Mouse (Mus musculus): ENCODE results near the gene Gpha2. TPM values are rescaled to one million over a fixed set of nuclear protein-coding genes. Genes with fewer than 3 reads are reported as not detected.
A peak's percentile ranks its signal among the peaks of the same experiment; 100 is the strongest.

Gene Gpha2
- polyA plus RNA-seq (2015; fragmentation: Nextera tagmentation; extraction: Ambion mirVana): 3.3 and 3.8 TPM in 2 replicates

GRCm38 (mm10) chr19:6226135-6226534, at the start of gene Gpha2:
Gene Gpha2, plus strand, starts transcription at chr19:6226380.
- 5% methylated on average over 2 of the region's 2 CpGs for WGBS
- H3K27ac ChIP-seq: peak within 1 kb of the TSS; percentile 40; the same call in 1 of the 2 replicates
- H3K4me3 ChIP-seq: no peak within 1 kb of the TSS
- ATAC-seq (ENCODE audit: insufficient number of reproducible peaks, insufficient read depth, low FRiP score, low TSS enrichment, low read depth): no peak
- H3K27me3 ChIP-seq: no peaks in the 10 kb centered on the region
- peaks cover 25% of the 10 kb centered on the region for H3K4me1 ChIP-seq
- no peaks in the 10 kb centered on the region for H3K9me3 ChIP-seq
- H3K9ac ChIP-seq: 0 out of 2 replicates have a peak within 1 kb of the TSS, but pooled peaks have one; percentile 22
- peaks cover 41% of the 10 kb centered on the region for H3K36me3 ChIP-seq
- H3K4me2 ChIP-seq: no peak within 1 kb of the TSS

GRCm38 (mm10) chr19:6178775-6179174, 47.4 kb upstream of the Gpha2 start:
- H3K27me3 ChIP-seq: no peaks in the 10 kb centered on the region
- ATAC-seq (ENCODE audit: insufficient number of reproducible peaks, insufficient read depth, low FRiP score, low TSS enrichment, low read depth): no peak
- H3K4me1 ChIP-seq: no peaks in the 10 kb centered on the region
- no peaks in the 10 kb centered on the region for H3K36me3 ChIP-seq
- no peak overlapping the region for H3K27ac ChIP-seq
- no peaks in the 10 kb centered on the region for H3K9me3 ChIP-seq
- no peak overlapping the region for H3K9ac ChIP-seq
- H3K4me3 ChIP-seq: no peak overlapping the region
- WGBS: 85% methylated on average over 6 of the region's 6 CpGs
- no peak overlapping the region for H3K4me2 ChIP-seq

DNA sequence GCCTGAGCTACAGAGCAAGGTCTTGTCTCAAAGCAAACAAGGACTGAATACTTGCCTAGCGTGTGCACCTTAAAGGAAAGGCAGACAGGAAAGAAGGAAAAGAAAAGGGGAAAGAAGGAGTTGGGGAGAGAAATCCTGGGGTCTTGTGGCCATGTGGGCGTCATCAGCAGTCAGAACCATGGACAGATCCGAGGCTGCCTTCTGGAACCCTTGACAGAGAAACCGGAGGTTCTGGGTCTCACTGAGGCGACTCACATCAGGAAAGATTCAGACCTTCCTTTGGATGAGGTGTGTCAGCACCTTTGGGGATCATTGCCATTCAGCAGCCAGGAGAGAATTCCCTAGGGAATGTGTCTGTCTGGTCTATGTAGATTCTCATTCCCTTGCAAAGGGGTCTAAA, 44.6 kb upstream of the Gpha2 start:
- ATAC-seq (ENCODE audit: insufficient number of reproducible peaks, insufficient read depth, low FRiP score, low TSS enrichment, low read depth): no peak
- H3K27ac ChIP-seq: no peak overlapping the region
- H3K4me1 ChIP-seq: no peaks in the 10 kb centered on the region
- 16% methylated on average over 5 of the region's 5 CpGs for WGBS
- no peaks in the 10 kb centered on the region for H3K9me3 ChIP-seq
- H3K27me3 ChIP-seq: no peaks in the 10 kb centered on the region
- H3K4me2 ChIP-seq: no peak overlapping the region
- no peaks in the 10 kb centered on the region for H3K36me3 ChIP-seq
- H3K4me3 ChIP-seq: no peak overlapping the region
- H3K9ac ChIP-seq: no peak overlapping the region

- no peak overlapping the region for H3K4me2 ChIP-seq
- WGBS: 11% methylated on average over 3 of the region's 3 CpGs
- H3K36me3 ChIP-seq: no peaks in the 10 kb centered on the region
- no peaks in the 10 kb centered on the region for H3K4me1 ChIP-seq
- no peak for ATAC-seq (ENCODE audit: insufficient number of reproducible peaks, insufficient read depth, low FRiP score, low TSS enrichment, low read depth)
- H3K27me3 ChIP-seq: no peaks in the 10 kb centered on the region
- no peak overlapping the region for H3K4me3 ChIP-seq
- H3K27ac ChIP-seq: no peak overlapping the region
- no peak overlapping the region for H3K9ac ChIP-seq
- no peaks in the 10 kb centered on the region for H3K9me3 ChIP-seq
Observed at GRCm38 (mm10) chr19:6182534-6182933, 43.6 kb upstream of the Gpha2 start.

DNA sequence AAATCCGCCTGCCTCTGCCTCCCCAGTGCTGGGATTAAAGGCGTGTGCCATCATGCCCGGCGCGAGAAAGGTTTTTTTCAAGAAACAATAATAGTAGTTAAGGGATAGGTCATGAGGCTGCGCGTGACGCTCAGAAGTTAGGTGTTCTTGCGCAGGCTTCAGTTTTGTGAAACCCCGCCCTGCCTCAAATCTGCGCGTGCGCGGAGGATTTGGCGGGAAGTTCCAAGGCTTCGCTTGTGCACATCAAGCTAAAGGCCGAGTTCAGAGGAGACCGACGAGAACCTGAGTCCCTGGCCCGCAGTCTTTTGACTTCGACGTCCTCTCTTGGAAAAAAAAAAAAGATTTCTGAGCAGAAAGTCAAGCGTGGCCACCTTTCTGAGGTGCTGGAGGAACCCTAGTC, 42.0 kb upstream of the Gpha2 start, which contains the start of gene Majin:
TSS of gene Majin (plus strand) at position 258 of the 400 bp plus-strand sequence.
- Histone ChIP-seq H3K36me3 (no peaks in the 10 kb centered on the region), H3K9me3 (no peaks in the 10 kb centered on the region), H3K27me3 (no peaks in the 10 kb centered on the region), H3K4me3 (no peak within 1 kb of the TSS), H3K4me1 (no peaks in the 10 kb centered on the region), H3K27ac (no peak within 1 kb of the TSS), H3K9ac (no peak within 1 kb of the TSS), H3K4me2 (no peak within 1 kb of the TSS)
- no peak for ATAC-seq (ENCODE audit: insufficient number of reproducible peaks, insufficient read depth, low FRiP score, low TSS enrichment, low read depth)
- WGBS: 87% methylated on average over 23 of the region's 23 CpGs

- Histone ChIP-seq H3K27ac (no peak overlapping the region), H3K36me3 (no peaks in the 10 kb centered on the region), H3K27me3 (no peaks in the 10 kb centered on the region), H3K4me1 (no peaks in the 10 kb centered on the region), H3K4me3 (no peak overlapping the region), H3K9ac (no peak overlapping the region), H3K4me2 (no peak overlapping the region), H3K9me3 (no peaks in the 10 kb centered on the region)
- no peak for ATAC-seq (ENCODE audit: insufficient number of reproducible peaks, insufficient read depth, low FRiP score, low TSS enrichment, low read depth)
- WGBS: 76% methylated on average over 2 of the region's 2 CpGs
Observed at GRCm38 (mm10) chr19:6204265-6204664, 21.9 kb upstream of the Gpha2 start.

DNA sequence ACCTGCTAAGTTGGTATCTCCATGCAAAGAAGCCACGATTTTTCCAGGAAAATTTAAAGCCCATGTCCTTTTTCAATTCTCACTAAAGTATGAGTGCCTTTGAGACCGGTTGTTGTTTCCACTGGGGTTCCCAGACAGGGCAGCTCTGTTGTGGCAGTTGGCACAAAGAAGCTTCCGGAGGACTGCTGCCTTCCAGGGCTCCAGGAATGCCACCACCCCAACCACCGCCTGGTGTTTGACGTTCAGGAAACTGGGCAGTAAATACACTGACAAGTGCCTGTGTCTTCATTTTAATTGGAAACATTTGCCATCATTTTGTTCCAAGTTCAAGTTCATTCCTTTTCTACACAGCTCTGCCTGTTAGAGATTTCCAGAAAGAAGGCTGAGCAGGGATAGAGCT, 19.5 kb upstream of the Gpha2 start:
- WGBS: 47% methylated on average over 5 of the region's 5 CpGs
- Histone ChIP-seq H3K4me2 (no peak overlapping the region), H3K27me3 (no peaks in the 10 kb centered on the region), H3K4me3 (no peak overlapping the region), H3K9ac (no peak overlapping the region), H3K27ac (0 out of 2 replicates have a peak overlapping the region, but pooled peaks have one; percentile 13), H3K36me3 (no peaks in the 10 kb centered on the region), H3K4me1 (no peaks in the 10 kb centered on the region), H3K9me3 (no peaks in the 10 kb centered on the region)
- ATAC-seq (ENCODE audit: insufficient number of reproducible peaks, insufficient read depth, low FRiP score, low TSS enrichment, low read depth): no peak

DNA sequence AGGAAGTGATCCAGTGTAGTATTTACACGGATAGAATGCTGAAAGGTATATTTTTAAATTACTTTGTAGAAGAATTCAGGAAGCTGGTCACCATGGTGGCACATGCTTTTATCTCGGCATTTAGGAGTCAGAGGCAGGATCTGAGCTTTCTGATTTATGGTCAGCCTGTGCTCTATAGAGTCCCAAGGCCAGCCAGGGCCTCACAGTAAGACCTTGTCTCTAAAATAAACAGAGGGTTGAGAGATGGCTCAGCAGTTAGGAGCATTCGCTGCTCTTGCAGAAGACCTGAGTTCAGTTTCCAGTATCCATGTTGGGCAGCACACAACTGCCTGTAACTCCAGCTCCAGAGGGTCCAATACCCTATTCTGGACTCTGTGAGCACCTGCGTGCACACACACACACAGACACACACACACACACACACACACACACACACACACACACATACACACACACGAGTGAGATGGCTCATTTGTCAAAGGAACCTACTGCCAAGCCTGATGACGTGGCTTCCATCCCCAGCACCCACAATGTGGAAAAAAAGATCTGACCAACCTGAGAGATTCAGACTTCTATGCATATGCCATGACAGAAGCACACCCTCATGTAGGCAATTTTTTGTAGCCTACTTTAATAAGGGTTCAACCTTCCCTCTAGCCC, 10.0 kb upstream of the Gpha2 start:
- ATAC-seq (ENCODE audit: insufficient number of reproducible peaks, insufficient read depth, low FRiP score, low TSS enrichment, low read depth): no peak
- no peak overlapping the region for H3K27ac ChIP-seq
- H3K4me2 ChIP-seq: no peak overlapping the region
- H3K9me3 ChIP-seq: no peaks in the 10 kb centered on the region
- no peak overlapping the region for H3K9ac ChIP-seq
- no peak overlapping the region for H3K4me3 ChIP-seq
- no peaks in the 10 kb centered on the region for H3K27me3 ChIP-seq
- H3K36me3 ChIP-seq: no peaks in the 10 kb centered on the region
- 0 out of 2 replicates have a peak, but pooled peaks cover 4% of the 10 kb centered on the region for H3K4me1 ChIP-seq
- WGBS: 79% methylated on average over 6 of the region's 6 CpGs

- H3K4me1 ChIP-seq: peaks cover 10% of the 10 kb centered on the region; the same call in 1 of the 2 replicates
- no peak overlapping the region for H3K27ac ChIP-seq
- no peak overlapping the region for H3K4me3 ChIP-seq
- no peaks in the 10 kb centered on the region for H3K9me3 ChIP-seq
- H3K9ac ChIP-seq: no peak overlapping the region
- H3K4me2 ChIP-seq: no peak overlapping the region
- H3K27me3 ChIP-seq: no peaks in the 10 kb centered on the region
- H3K36me3 ChIP-seq: no peaks in the 10 kb centered on the region
- 64% methylated on average over 6 of the region's 6 CpGs for WGBS
- no peak for ATAC-seq (ENCODE audit: insufficient number of reproducible peaks, insufficient read depth, low FRiP score, low TSS enrichment, low read depth)
Observed at GRCm38 (mm10) chr19:6218606-6219005, 7.6 kb upstream of the Gpha2 start.

GRCm38 (mm10) chr19:6226763-6227162, 583 bp downstream of the Gpha2 start:
- peaks cover 25% of the 10 kb centered on the region for H3K4me1 ChIP-seq
- 0 out of 2 replicates have a peak overlapping the region, but pooled peaks have one; percentile 22 for H3K9ac ChIP-seq
- 91% methylated on average over 14 of the region's 14 CpGs for WGBS
- no peak overlapping the region for H3K4me2 ChIP-seq
- no peak overlapping the region for H3K4me3 ChIP-seq
- no peaks in the 10 kb centered on the region for H3K9me3 ChIP-seq
- ATAC-seq (ENCODE audit: insufficient number of reproducible peaks, insufficient read depth, low FRiP score, low TSS enrichment, low read depth): no peak
- H3K27me3 ChIP-seq: no peaks in the 10 kb centered on the region
- no peak overlapping the region for H3K27ac ChIP-seq
- peaks cover 47% of the 10 kb centered on the region for H3K36me3 ChIP-seq

DNA sequence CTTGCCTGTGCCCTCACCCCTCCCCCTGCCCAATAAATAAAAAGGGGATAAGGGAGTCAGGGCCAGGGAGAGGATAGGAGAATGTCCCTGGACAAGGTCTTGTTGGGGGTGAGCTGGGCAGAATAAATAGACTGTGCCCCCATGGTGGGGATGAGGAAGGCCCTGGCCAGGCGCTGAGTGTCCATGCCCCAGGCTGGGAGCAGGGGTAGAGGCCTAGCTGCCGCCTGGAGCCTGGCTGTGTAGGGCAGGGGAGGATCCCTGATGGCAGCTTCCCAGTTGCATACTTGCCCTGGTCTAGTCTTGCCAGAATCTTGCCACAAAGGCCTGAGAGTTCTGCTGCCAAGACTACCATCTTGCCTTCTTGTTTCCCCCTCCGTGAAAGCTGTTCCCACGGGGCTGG, 1.7 kb downstream of the Gpha2 start:
- Histone ChIP-seq H3K9me3 (no peaks in the 10 kb centered on the region), H3K4me3 (no peak overlapping the region), H3K4me1 (peaks cover 25% of the 10 kb centered on the region), H3K27me3 (no peaks in the 10 kb centered on the region), H3K4me2 (no peak overlapping the region), H3K9ac (no peak overlapping the region), H3K27ac (no peak overlapping the region), H3K36me3 (peaks cover 57% of the 10 kb centered on the region)
- WGBS: 86% methylated on average over 4 of the region's 4 CpGs
- no peak for ATAC-seq (ENCODE audit: insufficient number of reproducible peaks, insufficient read depth, low FRiP score, low TSS enrichment, low read depth)

DNA sequence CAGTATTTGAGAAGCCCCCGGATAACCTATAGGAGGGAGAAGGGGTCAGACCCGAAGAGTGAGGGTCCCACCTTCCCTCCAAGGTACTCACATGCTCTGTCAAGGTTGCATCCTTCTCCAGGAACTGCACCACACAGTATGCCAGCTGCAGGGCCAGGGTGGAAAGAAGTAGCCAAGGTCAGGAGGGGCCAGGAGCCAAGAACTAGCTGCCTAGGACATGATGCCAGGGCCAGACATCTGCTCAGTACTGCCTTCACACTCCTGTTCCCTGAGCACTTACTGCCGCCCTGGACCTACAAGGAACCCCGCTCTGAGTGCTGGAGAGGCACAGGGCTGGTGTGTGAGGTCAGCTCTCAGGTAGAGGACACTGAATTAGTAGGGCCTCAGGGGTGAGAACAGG, 4.2 kb downstream of the Gpha2 start:
- Histone ChIP-seq H3K9ac (no peak overlapping the region), H3K27ac (no peak overlapping the region), H3K9me3 (no peaks in the 10 kb centered on the region), H3K4me3 (no peak overlapping the region), H3K4me1 (peaks cover 27% of the 10 kb centered on the region), H3K36me3 (peaks cover 66% of the 10 kb centered on the region), H3K4me2 (no peak overlapping the region), H3K27me3 (no peaks in the 10 kb centered on the region)
- ATAC-seq (ENCODE audit: insufficient number of reproducible peaks, insufficient read depth, low FRiP score, low TSS enrichment, low read depth): no peak
- 83% methylated on average over 4 of the region's 4 CpGs for WGBS
